7 mouse cellular contexts compared by ENCODE assay signal in genomic region chr13:34129485-34130225, GRCm38 (mm10). TPM values are rescaled to one million over a fixed set of nuclear protein-coding genes. Genes with fewer than 3 reads are reported as not detected.
DNase-seq lines count a peak whose midpoint lies in the region; ATAC-seq lines count a peak whose summit lies in the region.

No protein-coding gene starts in this region.

- H3K4me2 ChIP-seq in forebrain, embryonic 12.5 days: peak overlapping the region; percentile 85
- H3K4me2 ChIP-seq in hindbrain, embryonic 15.5 days: peak overlapping the region; percentile 85

- H3K27ac ChIP-seq in forebrain, embryonic 12.5 days: peak overlapping the region; percentile 100
- H3K27ac ChIP-seq in hindbrain, embryonic 15.5 days (replicated peaks): peak overlapping the region; percentile 99

- H3K4me3 ChIP-seq in forebrain, embryonic 12.5 days (replicated peaks): peak overlapping the region; percentile 88
- peak overlapping the region; percentile 89 for H3K4me3 ChIP-seq in hindbrain, embryonic 15.5 days

- peak; percentile 71 for DNase-seq in NIH3T3 (ENCODE audit: low read depth)
- DNase-seq in left cerebral cortex, postnatal 14 days (ENCODE audit: low spot score in 2 of 2): peak; percentile 73 to 88
- DNase-seq in spleen, adult 18-20 months: peak; percentile 25 to 47

- intact Hi-C loops in left cerebral cortex, postnatal 14 days (cut with DNase I): loop anchor here (2.0 to 5.0 kb wide), 2 partner anchors 32 to 51 kb away; partner anchors contain the start of gene Tubb2a

- no peaks in the 10 kb centered on the region for H3K9me3 ChIP-seq in forebrain, embryonic 12.5 days
- H3K9me3 ChIP-seq in hindbrain, embryonic 15.5 days: no peaks in the 10 kb centered on the region

- WGBS in forebrain, embryonic 12.5 days: 0% methylated on average over 31 of the region's 31 CpGs
- whole genome bisulfite sequencing in hindbrain, embryonic 15.5 days: under 1% methylated on average over 31 of the region's 31 CpGs

- peaks cover 51% of the 10 kb centered on the region for H3K4me1 ChIP-seq in forebrain, embryonic 12.5 days
- H3K4me1 ChIP-seq in hindbrain, embryonic 15.5 days (replicated peaks): peaks cover 32% of the 10 kb centered on the region

- peaks cover 31% of the 10 kb centered on the region for H3K36me3 ChIP-seq in forebrain, embryonic 12.5 days (replicated peaks)
- 0 out of 2 replicates have a peak, but pooled peaks cover 9% of the 10 kb centered on the region for H3K36me3 ChIP-seq in hindbrain, embryonic 15.5 days

- peak overlapping the region; percentile 97 for H3K9ac ChIP-seq in forebrain, embryonic 12.5 days
- peak overlapping the region; percentile 99 for H3K9ac ChIP-seq in hindbrain, embryonic 15.5 days

- ATAC-seq in CD4-positive, CD25-positive, alpha-beta regulatory T cell, adult 4 months: peak; percentile 44
- ATAC-seq in forebrain, embryonic 12.5 days (ENCODE audit: low FRiP score): peak; percentile 12
- ATAC-seq in hindbrain, embryonic 15.5 days (ENCODE audit: low FRiP score, low read depth): no peak
- peak; percentile 30 for ATAC-seq in megakaryocyte progenitor cell, adult 5-6 weeks (replicated peaks; ENCODE audit: poor library complexity)

- no peaks in the 10 kb centered on the region for H3K27me3 ChIP-seq in forebrain, embryonic 12.5 days
- no peaks in the 10 kb centered on the region for H3K27me3 ChIP-seq in hindbrain, embryonic 15.5 days

RNA-seq across cellular contexts. Expression of gene Tubb2b, which starts 0.6 kb away (rescaled TPM):
- polyA plus RNA-seq in CD4-positive, CD25-positive, alpha-beta regulatory T cell, adult 4 months (2017; shearing (Covaris generic)): under 1 TPM; 0.59 to 0.72 TPM
- 311 and 346 TPM in 2 replicates for polyA plus RNA-seq in forebrain, embryonic 12.5 days (2016; fragmentation: Nextera tagmentation; extraction: Ambion mirVana)
- polyA plus RNA-seq in hindbrain, embryonic 15.5 days (2015; fragmentation: Nextera tagmentation; extraction: Ambion mirVana): 939 and 1,019 TPM in 2 replicates
- 100 to 1,000 TPM; 348 to 398 TPM for total RNA-seq in left cerebral cortex, postnatal 14 days (2021)
- not detected in 2 replicates for total RNA-seq in megakaryocyte progenitor cell, adult 5-6 weeks (2015)
- total RNA-seq in megakaryocyte progenitor cell, adult 5-6 weeks (2017): not detected in 2 replicates

RNA-seq across cellular contexts. Expression of gene Psmg4, which starts 33.1 kb away (rescaled TPM):
- polyA plus RNA-seq in CD4-positive, CD25-positive, alpha-beta regulatory T cell, adult 4 months (2017; shearing (Covaris generic)): 10 to 100 TPM; 36.0 to 41.4 TPM
- polyA plus RNA-seq in forebrain, embryonic 12.5 days (2016; fragmentation: Nextera tagmentation; extraction: Ambion mirVana): 134 and 141 TPM in 2 replicates
- polyA plus RNA-seq in hindbrain, embryonic 15.5 days (2015; fragmentation: Nextera tagmentation; extraction: Ambion mirVana): 78.1 and 82.6 TPM in 2 replicates
- total RNA-seq in left cerebral cortex, postnatal 14 days (2021): 10 to 100 TPM; 23.6 to 29.0 TPM
- total RNA-seq in megakaryocyte progenitor cell, adult 5-6 weeks (2015): 73.3 and 75.8 TPM in 2 replicates
- 200 and 229 TPM in 2 replicates for total RNA-seq in megakaryocyte progenitor cell, adult 5-6 weeks (2017)

RNA-seq across cellular contexts. Expression of gene Tubb2a, which starts 51.8 kb away (rescaled TPM):
- polyA plus RNA-seq in CD4-positive, CD25-positive, alpha-beta regulatory T cell, adult 4 months (2017; shearing (Covaris generic)): 10 to 100 TPM; 17.8 to 20.1 TPM
- 397 and 403 TPM in 2 replicates for polyA plus RNA-seq in forebrain, embryonic 12.5 days (2016; fragmentation: Nextera tagmentation; extraction: Ambion mirVana)
- 3,041 and 3,094 TPM in 2 replicates for polyA plus RNA-seq in hindbrain, embryonic 15.5 days (2015; fragmentation: Nextera tagmentation; extraction: Ambion mirVana)
- 1,000 to 10,000 TPM; 1,973 to 2,002 TPM for total RNA-seq in left cerebral cortex, postnatal 14 days (2021)
- total RNA-seq in megakaryocyte progenitor cell, adult 5-6 weeks (2015): 2.3 and 2.5 TPM in 2 replicates
- total RNA-seq in megakaryocyte progenitor cell, adult 5-6 weeks (2017): 6.9 and 7.9 TPM in 2 replicates

Comparison
In these comparisons a context has a peak if more than half of its experiments do, and no peak if none do; other contexts are left out.
1. RNA of gene Tubb2b, which starts 0.6 kb away (polyA plus RNA-seq): 939 to 1,019 TPM in hindbrain, embryonic 15.5 days and 311 to 346 TPM in forebrain, embryonic 12.5 days; 0.59 to 0.72 TPM in CD4-positive, CD25-positive, alpha-beta regulatory T cell, adult 4 months; every median in the first group is over 100 times any median in the second.
2. RNA of gene Tubb2a, which starts 51.8 kb away (polyA plus RNA-seq): 3,041 to 3,094 TPM in hindbrain, embryonic 15.5 days and 397 to 403 TPM in forebrain, embryonic 12.5 days; 17.8 to 20.1 TPM in CD4-positive, CD25-positive, alpha-beta regulatory T cell, adult 4 months; every median in the first group is over 10 times any median in the second.
3. Peak in every context shown above with its lines, with median percentiles within 50 percentile points of each other: DNase-seq.